Mouse (Mus musculus): ENCODE data around the gene Mbd6. TPM values are rescaled to one million over a fixed set of nuclear protein-coding genes. Genes with fewer than 3 reads are reported as not detected.

Gene Mbd6
- polyA plus RNA-seq (2015; fragmentation: Nextera tagmentation; extraction: Ambion mirVana): 10.6 and 15.2 TPM in 2 replicates

- H3K9me3 ChIP-seq (ENCODE audit: control insufficient read depth, low read length): no peaks in the 10 kb centered on the region
- H3K4me1 ChIP-seq (replicated peaks; ENCODE audit: control insufficient read depth, insufficient read depth, low read length): peaks cover 38% of the 10 kb centered on the region
- H3K4me3 ChIP-seq (ENCODE audit: low read length): peak within 1 kb of the TSS; percentile 84
- ATAC-seq (ENCODE audit: low read depth): peak; percentile 34
- WGBS: under 1% methylated on average over 22 of the region's 65 CpGs
- no peaks in the 10 kb centered on the region for H3K27me3 ChIP-seq (ENCODE audit: control insufficient read depth, insufficient read depth, low read depth, low read length)
- H3K27ac ChIP-seq (ENCODE audit: low read length): peak within 1 kb of the TSS; percentile 100
- peak within 1 kb of the TSS; percentile 86 for H3K9ac ChIP-seq (ENCODE audit: low read length)
- peak within 1 kb of the TSS; percentile 91 for H3K4me2 ChIP-seq (ENCODE audit: low read depth, low read length)
- peaks cover 23% of the 10 kb centered on the region for H3K36me3 ChIP-seq (ENCODE audit: control insufficient read depth, insufficient read depth, low read length)
These were observed at the start of gene Mbd6 for GRCm38 (mm10) chr10:127288800-127289572. Gene Mbd6, minus strand, starts transcription at chr10:127289018.

DNA sequence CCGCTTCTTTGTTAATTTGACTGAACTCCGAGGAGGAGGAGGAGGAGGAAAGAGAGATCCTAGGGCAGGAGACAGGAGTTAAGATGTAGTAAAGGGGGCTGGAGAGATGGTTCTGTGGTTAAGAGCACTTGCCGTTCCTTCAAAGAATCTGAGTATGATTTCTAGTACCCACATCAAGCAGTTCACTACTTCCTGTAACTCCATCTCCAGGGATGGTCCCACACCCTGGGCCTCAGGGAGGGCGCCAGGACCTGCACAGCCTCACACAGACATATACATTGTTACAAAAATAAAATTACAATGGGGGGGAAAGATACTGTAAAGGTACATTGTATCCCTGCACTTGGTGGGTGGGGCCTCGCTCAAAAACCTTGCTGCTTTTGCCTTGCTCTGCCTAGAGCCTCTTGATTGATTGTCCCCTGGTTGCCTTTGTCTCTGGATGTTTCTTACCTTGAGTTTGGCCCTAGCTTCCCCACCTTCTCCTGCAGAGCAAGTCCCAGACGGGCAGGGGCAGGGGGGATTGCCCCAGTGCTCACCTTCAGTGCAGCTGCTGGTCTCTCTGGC is 48.8 kb upstream of the Mbd6 start:
- H3K36me3 ChIP-seq (ENCODE audit: control insufficient read depth, insufficient read depth, low read length): peaks cover 8% of the 10 kb centered on the region; the same call in 1 of the 2 replicates
- no peak overlapping the region for H3K9ac ChIP-seq (ENCODE audit: low read length)
- WGBS: 70% methylated on average over 6 of the region's 6 CpGs
- H3K4me2 ChIP-seq (ENCODE audit: low read depth, low read length): no peak overlapping the region
- H3K4me1 ChIP-seq (replicated peaks; ENCODE audit: control insufficient read depth, insufficient read depth, low read length): peaks cover 14% of the 10 kb centered on the region
- no peak for ATAC-seq (ENCODE audit: low read depth)
- no peak overlapping the region for H3K4me3 ChIP-seq (ENCODE audit: low read length)
- H3K27me3 ChIP-seq (ENCODE audit: control insufficient read depth, insufficient read depth, low read depth, low read length): peaks cover 7% of the 10 kb centered on the region
- no peaks in the 10 kb centered on the region for H3K9me3 ChIP-seq (ENCODE audit: control insufficient read depth, low read length)
- H3K27ac ChIP-seq (ENCODE audit: low read length): no peak overlapping the region

DNA sequence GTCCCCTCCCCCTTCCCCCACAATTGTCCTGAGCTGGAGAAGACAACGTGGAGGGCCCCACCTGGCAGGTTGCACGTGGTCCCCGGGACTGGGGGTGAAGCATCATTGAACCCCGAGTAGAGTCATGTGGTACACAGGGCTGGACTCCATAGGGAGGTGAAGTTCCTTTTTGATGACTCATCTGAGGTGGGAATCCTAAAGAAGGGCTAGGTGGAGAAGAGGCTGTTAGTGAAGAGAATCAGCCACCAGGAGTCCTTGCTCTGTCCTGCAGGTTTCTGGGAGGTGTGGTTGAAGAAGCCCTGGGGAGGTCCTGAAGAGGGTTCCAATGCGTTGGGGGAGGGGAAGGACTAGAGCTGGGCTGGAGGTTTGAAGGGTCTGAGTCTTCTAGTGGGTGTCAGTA is 48.1 kb upstream of the Mbd6 start:
- Histone ChIP-seq H3K36me3 (ENCODE audit: control insufficient read depth, insufficient read depth, low read length) (peaks cover 8% of the 10 kb centered on the region; the same call in 1 of the 2 replicates), H3K4me3 (ENCODE audit: low read length) (no peak overlapping the region), H3K4me1 (replicated peaks; ENCODE audit: control insufficient read depth, insufficient read depth, low read length) (peaks cover 9% of the 10 kb centered on the region), H3K9me3 (ENCODE audit: control insufficient read depth, low read length) (no peaks in the 10 kb centered on the region), H3K27me3 (ENCODE audit: control insufficient read depth, insufficient read depth, low read depth, low read length) (peaks cover 7% of the 10 kb centered on the region), H3K9ac (ENCODE audit: low read length) (no peak overlapping the region), H3K4me2 (ENCODE audit: low read depth, low read length) (no peak overlapping the region), H3K27ac (ENCODE audit: low read length) (no peak overlapping the region)
- ATAC-seq (ENCODE audit: low read depth): no peak
- 60% methylated on average over 5 of the region's 5 CpGs for WGBS

DNA sequence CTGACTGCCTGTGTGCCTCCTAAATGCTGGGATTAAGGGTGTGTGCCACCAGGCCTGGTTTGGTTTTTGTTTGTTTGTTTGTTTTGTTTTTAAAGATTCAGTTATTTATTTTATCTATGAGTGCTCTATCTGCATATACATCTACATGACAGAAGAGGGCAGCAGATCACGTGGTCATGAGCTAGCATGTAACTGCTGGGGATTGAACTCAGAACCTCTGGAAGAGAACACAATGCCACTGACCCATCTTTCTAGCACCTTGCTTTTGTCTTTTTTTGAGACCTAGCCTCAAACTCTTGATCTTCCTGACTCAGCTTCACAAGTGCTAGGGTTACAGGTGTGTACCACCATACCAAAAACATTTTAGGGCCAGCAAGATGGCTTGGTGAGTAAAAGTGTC is 46.5 kb upstream of the Mbd6 start:
- H3K36me3 ChIP-seq (ENCODE audit: control insufficient read depth, insufficient read depth, low read length): peaks cover 8% of the 10 kb centered on the region; the same call in 1 of the 2 replicates
- no peak overlapping the region for H3K27ac ChIP-seq (ENCODE audit: low read length)
- H3K4me3 ChIP-seq (ENCODE audit: low read length): no peak overlapping the region
- H3K4me2 ChIP-seq (ENCODE audit: low read depth, low read length): no peak overlapping the region
- no peak for ATAC-seq (ENCODE audit: low read depth)
- peaks cover 3% of the 10 kb centered on the region; the same call in 1 of the 2 replicates for H3K27me3 ChIP-seq (ENCODE audit: control insufficient read depth, insufficient read depth, low read depth, low read length)
- no peaks in the 10 kb centered on the region for H3K9me3 ChIP-seq (ENCODE audit: control insufficient read depth, low read length)
- no peak overlapping the region for H3K9ac ChIP-seq (ENCODE audit: low read length)
- H3K4me1 ChIP-seq (replicated peaks; ENCODE audit: control insufficient read depth, insufficient read depth, low read length): peaks cover 6% of the 10 kb centered on the region
- WGBS: 54% methylated on average over 1 of the region's 1 CpGs

- H3K4me1 ChIP-seq (replicated peaks; ENCODE audit: control insufficient read depth, insufficient read depth, low read length): no peaks in the 10 kb centered on the region
- no peak overlapping the region for H3K4me2 ChIP-seq (ENCODE audit: low read depth, low read length)
- no peaks in the 10 kb centered on the region for H3K9me3 ChIP-seq (ENCODE audit: control insufficient read depth, low read length)
- H3K9ac ChIP-seq (ENCODE audit: low read length): no peak overlapping the region
- 63% methylated on average over 5 of the region's 5 CpGs for WGBS
- H3K36me3 ChIP-seq (ENCODE audit: control insufficient read depth, insufficient read depth, low read length): peaks cover 8% of the 10 kb centered on the region; the same call in 1 of the 2 replicates
- no peak overlapping the region for H3K27ac ChIP-seq (ENCODE audit: low read length)
- no peak overlapping the region for H3K4me3 ChIP-seq (ENCODE audit: low read length)
- peaks cover 9% of the 10 kb centered on the region for H3K27me3 ChIP-seq (ENCODE audit: control insufficient read depth, insufficient read depth, low read depth, low read length)
- ATAC-seq (ENCODE audit: low read depth): no peak
These were observed 44.3 kb upstream of the Mbd6 start for GRCm38 (mm10) chr10:127333152-127333551.

DNA sequence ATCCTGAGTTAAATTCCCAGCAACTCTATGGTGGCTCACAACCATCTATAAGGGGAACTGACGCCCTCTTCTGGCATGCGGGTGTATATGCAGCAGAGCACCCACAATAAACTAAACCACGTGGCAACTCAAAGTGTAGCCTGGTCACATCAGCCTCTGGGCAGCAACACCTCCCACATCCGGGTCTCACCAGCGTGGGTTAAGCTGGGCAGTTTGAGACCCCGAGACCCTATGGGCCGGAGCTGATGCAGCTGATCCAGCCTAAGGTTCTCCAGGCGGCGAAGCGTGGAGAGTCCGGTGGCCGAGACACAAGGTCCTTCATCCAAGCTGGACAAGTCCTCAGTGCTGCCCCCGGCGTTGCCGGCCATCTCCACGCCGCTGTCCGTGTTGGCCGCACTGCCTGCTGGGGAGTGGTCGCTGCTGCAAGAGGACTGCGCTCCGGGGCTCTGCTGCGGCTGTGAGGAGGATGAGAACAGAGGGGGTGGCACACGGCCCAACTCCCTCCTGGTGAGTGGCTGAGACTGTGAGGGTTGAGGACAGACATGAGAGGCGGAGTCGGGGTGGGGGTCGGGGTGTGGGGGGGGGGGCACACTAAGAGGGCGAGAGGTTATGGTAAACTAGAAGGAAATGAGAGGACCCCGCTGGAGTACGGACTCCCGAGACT is 43.5 kb upstream of the Mbd6 start:
- no peak overlapping the region for H3K9ac ChIP-seq (ENCODE audit: low read length)
- WGBS: 50% methylated on average over 31 of the region's 31 CpGs

GRCm38 (mm10) chr10:127330212-127330611 is 41.4 kb upstream of the Mbd6 start:
- Histone ChIP-seq H3K36me3 (ENCODE audit: control insufficient read depth, insufficient read depth, low read length) (peaks cover 8% of the 10 kb centered on the region; the same call in 1 of the 2 replicates), H3K4me3 (ENCODE audit: low read length) (no peak overlapping the region), H3K27me3 (ENCODE audit: control insufficient read depth, insufficient read depth, low read depth, low read length) (peaks cover 38% of the 10 kb centered on the region), H3K4me1 (replicated peaks; ENCODE audit: control insufficient read depth, insufficient read depth, low read length) (peaks cover 11% of the 10 kb centered on the region), H3K27ac (ENCODE audit: low read length) (no peak overlapping the region), H3K4me2 (ENCODE audit: low read depth, low read length) (no peak overlapping the region), H3K9ac (ENCODE audit: low read length) (no peak overlapping the region), H3K9me3 (ENCODE audit: control insufficient read depth, low read length) (peaks cover 4% of the 10 kb centered on the region; the same call in 1 of the 2 replicates)
- 72% methylated on average over 7 of the region's 7 CpGs for WGBS
- ATAC-seq (ENCODE audit: low read depth): no peak

More for the DNA sequence above, 43.5 kb upstream of the Mbd6 start:
- H3K4me2 ChIP-seq (ENCODE audit: low read depth, low read length): no peak overlapping the region
- no peak overlapping the region for H3K4me3 ChIP-seq (ENCODE audit: low read length)
- no peaks in the 10 kb centered on the region for H3K4me1 ChIP-seq (replicated peaks; ENCODE audit: control insufficient read depth, insufficient read depth, low read length)
- H3K27me3 ChIP-seq (ENCODE audit: control insufficient read depth, insufficient read depth, low read depth, low read length): peaks cover 17% of the 10 kb centered on the region
- H3K27ac ChIP-seq (ENCODE audit: low read length): no peak overlapping the region
- no peak for ATAC-seq (ENCODE audit: low read depth)
- H3K36me3 ChIP-seq (ENCODE audit: control insufficient read depth, insufficient read depth, low read length): peaks cover 8% of the 10 kb centered on the region; the same call in 1 of the 2 replicates
- no peaks in the 10 kb centered on the region; the same call in 1 of the 2 replicates for H3K9me3 ChIP-seq (ENCODE audit: control insufficient read depth, low read length)

- Histone ChIP-seq H3K4me2 (ENCODE audit: low read depth, low read length) (no peak overlapping the region), H3K4me3 (ENCODE audit: low read length) (no peak overlapping the region), H3K27ac (ENCODE audit: low read length) (no peak overlapping the region), H3K27me3 (ENCODE audit: control insufficient read depth, insufficient read depth, low read depth, low read length) (peaks cover 45% of the 10 kb centered on the region), H3K4me1 (replicated peaks; ENCODE audit: control insufficient read depth, insufficient read depth, low read length) (peaks cover 11% of the 10 kb centered on the region), H3K9me3 (ENCODE audit: control insufficient read depth, low read length) (peaks cover 4% of the 10 kb centered on the region; the same call in 1 of the 2 replicates), H3K36me3 (ENCODE audit: control insufficient read depth, insufficient read depth, low read length) (no peaks in the 10 kb centered on the region), H3K9ac (ENCODE audit: low read length) (no peak overlapping the region)
- 40% methylated on average over 18 of the region's 18 CpGs for WGBS
- no peak for ATAC-seq (ENCODE audit: low read depth)
These were observed 38.8 kb upstream of the Mbd6 start for GRCm38 (mm10) chr10:127327461-127328145.

Measured in lung, embryonic 16.5 days (tissue).